Mouse (Mus musculus) limb, embryonic 14.5 days (tissue): ENCODE results near the gene Celf5. TPM values are rescaled to one million over a fixed set of nuclear protein-coding genes. Genes with fewer than 3 reads are reported as not detected.
A peak's percentile ranks its signal among the peaks of the same experiment; 100 is the strongest.

ENCODE experiments used
- ATAC-seq: fragments of 200-750 bp; cut with Nextera tagmentation; 2 replicates; pipeline ENCODE4 v1.8.0; 2017; ENCODE audit warnings: low read depth, moderate number of reproducible peaks, moderate TSS enrichment; ENCODE audit not compliant: low FRiP score
- DNase-seq: peaks from one replicate; pipeline ENCODE4 v3.0.0-alpha.2; 2015; ENCODE audit warnings: low spot score
- H3K27ac ChIP-seq: fragments of 300-500 bp; sonication (generic); replicated peaks from 2 replicates; pipeline ENCODE4 v1.5.1; 2014; ENCODE audit warnings: low read depth, mild to moderate bottlenecking, low read length, moderate library complexity, mixed read lengths
- H3K27me3 ChIP-seq: fragments of 300-500 bp; sonication (generic); 2 replicates; pipeline ENCODE4 v1.6.1; 2014; ENCODE audit warnings: low read length, mixed read lengths; ENCODE audit not compliant: control insufficient read depth, insufficient read depth
- H3K36me3 ChIP-seq: fragments of 300-500 bp; sonication (generic); 2 replicates; pipeline ENCODE4 v1.6.1; 2014; ENCODE audit warnings: mild to moderate bottlenecking, low read length, moderate library complexity, mixed read lengths; ENCODE audit not compliant: control insufficient read depth, insufficient read depth
- H3K4me1 ChIP-seq: fragments of 300-500 bp; sonication (generic); 2 replicates; pipeline ENCODE4 v1.6.1; 2014; ENCODE audit warnings: antibody characterized with exemption, low read length, mixed read lengths; ENCODE audit not compliant: control insufficient read depth, insufficient read depth
- H3K4me2 ChIP-seq: fragments of 300-500 bp; sonication (generic); replicated peaks from 2 replicates; pipeline ENCODE4 v1.6.1; 2014; ENCODE audit warnings: low read depth, mild to moderate bottlenecking, low read length, moderate library complexity; ENCODE audit not compliant: severe bottlenecking
- H3K4me3 ChIP-seq: fragments of 300-500 bp; sonication (generic); replicated peaks from 2 replicates; pipeline ENCODE4 v1.5.1; 2014; ENCODE audit warnings: low read length
- H3K9ac ChIP-seq: fragments of 300-500 bp; sonication (generic); 2 replicates; pipeline ENCODE4 v1.6.1; 2014; ENCODE audit warnings: mild to moderate bottlenecking, low read depth, low read length, moderate library complexity; ENCODE audit not compliant: severe bottlenecking
- H3K9me3 ChIP-seq: fragments of 300-500 bp; sonication (generic); 2 replicates; pipeline ENCODE4 v1.6.1; 2016; ENCODE audit warnings: low read length; ENCODE audit not compliant: control insufficient read depth
- POLR2A ChIP-seq: fragments of 200-500 bp; IDR thresholded peaks from 2 replicates; pipeline ENCODE4 v1.8.0; 2012; ENCODE audit warnings: inconsistent platforms, mild to moderate bottlenecking, moderate library complexity, borderline replicate concordance; ENCODE audit not compliant: insufficient read depth, insufficient read length; ENCODE audit errors: extremely low read depth
- WGBS: fragments of 180-500 bp; shearing (Covaris S2); extraction: QIAGEN DNeasy Blood & Tissue Kit; methylation state at CpG from one replicate; pipeline ENCODE4 v1.1.7; 2014; 5-methylcytosine and 5-hydroxymethylcytosine counted together
- polyA plus RNA-seq, 2 experiments: library from polyadenylated mRNA; depleted of rRNA in 1 of 2; stranded (reverse) in 1 of 2; unstranded in 1 of 2; fragments of >200 nt; fragmentation: Nextera tagmentation in 1 of 2; extraction: Ambion mirVana in 1 of 2; gene quantifications; 2 replicates each; pipeline versions ENCODE4 v1.2.1 to v1.2.3; 2012 to 2014

Celf5 gene
- 5.9 and 7.9 TPM in 2 replicates for polyA plus RNA-seq (2012; rRNA removed)
- polyA plus RNA-seq (2014; fragmentation: Nextera tagmentation; extraction: Ambion mirVana): 0.85 and 1.6 TPM in 2 replicates

- Histone ChIP-seq H3K4me1 (no peaks in the 10 kb centered on the region), H3K4me2 (peak within 1 kb of the TSS; percentile 83), H3K4me3 (peak within 1 kb of the TSS; percentile 48), H3K27me3 (peaks cover 20% of the 10 kb centered on the region), H3K9me3 (no peaks in the 10 kb centered on the region), H3K27ac (no peak within 1 kb of the TSS), H3K9ac (peak within 1 kb of the TSS; percentile 55), H3K36me3 (peaks cover 13% of the 10 kb centered on the region)
- ATAC-seq (peak; percentile 53), DNase-seq (no peak)
- 1% methylated on average over 25 of the region's 36 CpGs for WGBS
- no peak for TF ChIP-seq POLR2A
Observed at GRCm38 (mm10) chr10:81482533-81482889, at the start of gene Celf5. Gene Celf5 (minus strand): TSS chr10:81482709.

- TF ChIP-seq POLR2A: no peak
- DNase-seq (peak; percentile 56), ATAC-seq (no peak)
- no peak overlapping the region for H3K9ac ChIP-seq
- H3K4me3 ChIP-seq: no peak overlapping the region
- H3K27me3 ChIP-seq: no peaks in the 10 kb centered on the region; the same call in 1 of the 2 replicates
- no peaks in the 10 kb centered on the region for H3K4me1 ChIP-seq
- WGBS: 13% methylated on average over 14 of the region's 14 CpGs
- H3K9me3 ChIP-seq: no peaks in the 10 kb centered on the region
- peaks cover 34% of the 10 kb centered on the region for H3K36me3 ChIP-seq
- H3K27ac ChIP-seq: no peak overlapping the region
- no peak overlapping the region for H3K4me2 ChIP-seq
Observed at GRCm38 (mm10) chr10:81526779-81527178, 44.3 kb upstream of the Celf5 start.

DNA sequence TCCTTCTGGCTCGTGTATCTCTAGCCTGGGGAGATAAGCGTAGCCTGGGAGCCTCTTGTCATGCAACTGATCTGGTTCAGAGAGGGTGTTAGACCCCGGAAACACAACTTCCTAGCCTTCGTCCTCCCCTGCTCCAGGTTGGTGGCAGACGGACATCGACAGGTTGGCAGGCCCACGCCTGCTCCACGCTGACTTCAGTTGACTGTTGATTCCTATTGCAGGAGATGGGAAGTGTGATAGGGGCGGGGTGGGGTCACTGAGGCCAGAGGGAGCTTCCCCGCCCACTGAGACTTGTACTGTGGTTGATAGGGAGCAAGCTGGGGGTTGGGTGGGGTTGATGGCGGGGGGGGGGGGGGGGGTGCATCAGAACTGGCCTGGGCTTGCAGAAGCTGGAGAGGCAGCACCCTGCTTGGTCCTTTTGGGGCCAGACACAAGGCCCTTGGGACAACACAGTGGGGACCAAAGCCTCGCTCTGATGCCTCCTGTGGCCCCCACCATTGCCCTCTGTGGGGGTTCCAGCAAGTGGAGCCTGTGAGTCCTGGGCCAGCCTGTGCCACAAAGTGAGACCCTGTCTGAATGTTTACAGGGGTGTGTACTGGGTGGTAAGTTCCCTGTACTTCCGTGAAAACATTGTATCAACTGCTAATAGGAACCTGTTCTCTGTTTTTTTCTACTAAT lies 42.6 kb upstream of the Celf5 start:
- DNase-seq (no peak), ATAC-seq (no peak)
- Histone ChIP-seq H3K27ac (no peak overlapping the region), H3K9ac (no peak overlapping the region), H3K4me3 (no peak overlapping the region), H3K4me1 (no peaks in the 10 kb centered on the region), H3K27me3 (no peaks in the 10 kb centered on the region; the same call in 1 of the 2 replicates), H3K4me2 (no peak overlapping the region), H3K36me3 (peaks cover 21% of the 10 kb centered on the region), H3K9me3 (no peaks in the 10 kb centered on the region)
- WGBS: 51% methylated on average over 12 of the region's 13 CpGs
- TF ChIP-seq POLR2A: no peak

- Histone ChIP-seq H3K9me3 (no peaks in the 10 kb centered on the region), H3K27ac (no peak within 1 kb of the TSS; the same call in 1 of the 2 replicates), H3K4me1 (no peaks in the 10 kb centered on the region), H3K9ac (peak within 1 kb of the TSS; percentile 25; the same call in 1 of the 2 replicates), H3K4me3 (no peak within 1 kb of the TSS), H3K4me2 (no peak within 1 kb of the TSS; the same call in 1 of the 2 replicates), H3K36me3 (peaks cover 11% of the 10 kb centered on the region), H3K27me3 (no peaks in the 10 kb centered on the region; the same call in 1 of the 2 replicates)
- ATAC-seq (no peak), DNase-seq (no peak)
- TF ChIP-seq POLR2A: no peak
- WGBS: 23% methylated on average over 9 of the region's 9 CpGs
Observed at GRCm38 (mm10) chr10:81524051-81524605, 41.6 kb upstream of the Celf5 start, which contains the start of gene Gna15. Gene Gna15 (minus strand): TSS chr10:81524225.

DNA sequence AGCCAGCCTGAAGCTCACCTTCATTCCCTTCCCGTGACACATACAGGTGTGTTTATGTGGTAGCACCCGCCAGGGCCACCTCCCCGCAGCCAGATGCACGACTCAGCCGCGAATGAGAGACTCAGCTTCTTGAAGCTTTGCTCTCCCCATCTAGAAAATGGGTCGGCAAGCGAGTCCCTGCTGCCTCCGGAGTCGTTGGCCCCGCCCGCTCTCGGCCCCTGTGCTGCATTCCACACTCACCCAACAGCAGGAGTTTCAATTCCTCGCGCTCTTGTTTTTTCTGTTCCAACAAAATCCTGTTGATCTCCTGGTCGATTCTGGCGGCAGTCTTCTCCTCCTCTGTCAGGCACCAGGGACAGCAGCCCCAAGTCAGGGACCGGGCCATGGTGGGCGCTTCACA lies 41.1 kb upstream of the Celf5 start:
- peak overlapping the region; percentile 25; the same call in 1 of the 2 replicates for H3K9ac ChIP-seq
- no peak for TF ChIP-seq POLR2A
- no peak overlapping the region; the same call in 1 of the 2 replicates for H3K4me2 ChIP-seq
- H3K4me1 ChIP-seq: no peaks in the 10 kb centered on the region
- no peaks in the 10 kb centered on the region; the same call in 1 of the 2 replicates for H3K27me3 ChIP-seq
- no peaks in the 10 kb centered on the region for H3K9me3 ChIP-seq
- no peak overlapping the region for H3K4me3 ChIP-seq
- ATAC-seq (no peak), DNase-seq (no peak)
- H3K36me3 ChIP-seq: peaks cover 7% of the 10 kb centered on the region; the same call in 1 of the 2 replicates
- WGBS: 15% methylated on average over 19 of the region's 19 CpGs
- H3K27ac ChIP-seq: no peak overlapping the region; the same call in 1 of the 2 replicates
